Mouse (Mus musculus): ENCODE measurements around the gene Ube2d1.

- no peak for TF ChIP-seq CTCF (IDR thresholded peaks at IDR 0.05; ENCODE audit: control insufficient read depth, insufficient read depth, low read length)
- TF ChIP-seq POLR2A (IDR thresholded peaks at IDR 0.05; ENCODE audit: borderline replicate concordance, control insufficient read depth, low read depth, low read length): no peak
Measured at GRCm38 (mm10) chr10:71258516-71258915, 26.5 kb downstream of the Ube2d1 start.
